Mouse (Mus musculus) cerebellum, adult 11-12 months (tissue): ENCODE measurements around the gene Golga4.

Experiments
- DNase-seq: peaks from one replicate; pipeline ENCODE4 v3.0.0; 2022

Golga4 gene

DNA sequence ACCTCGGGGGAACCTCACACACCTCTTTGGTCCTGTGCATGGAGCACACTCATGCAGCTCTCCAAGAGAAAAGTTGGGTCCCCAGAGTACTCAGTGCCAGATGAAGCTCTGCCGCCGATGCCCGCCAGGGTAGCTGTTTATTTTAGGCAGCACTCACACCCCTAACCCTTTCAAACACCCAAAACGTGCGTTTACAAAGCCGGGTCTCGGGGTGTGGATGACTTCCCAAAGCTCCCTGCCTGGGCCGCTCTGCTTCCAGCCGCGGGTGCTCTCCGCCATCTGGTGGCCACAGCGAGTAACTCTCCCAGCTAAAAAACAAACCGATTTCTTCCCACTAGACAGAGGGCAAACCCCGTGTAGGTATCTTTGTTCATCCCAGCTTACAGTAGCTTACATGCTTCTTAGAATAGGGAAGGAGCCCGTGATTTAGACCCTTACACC, 16.5 kb upstream of the Golga4 start:
- peak; percentile 68 for DNase-seq

DNA sequence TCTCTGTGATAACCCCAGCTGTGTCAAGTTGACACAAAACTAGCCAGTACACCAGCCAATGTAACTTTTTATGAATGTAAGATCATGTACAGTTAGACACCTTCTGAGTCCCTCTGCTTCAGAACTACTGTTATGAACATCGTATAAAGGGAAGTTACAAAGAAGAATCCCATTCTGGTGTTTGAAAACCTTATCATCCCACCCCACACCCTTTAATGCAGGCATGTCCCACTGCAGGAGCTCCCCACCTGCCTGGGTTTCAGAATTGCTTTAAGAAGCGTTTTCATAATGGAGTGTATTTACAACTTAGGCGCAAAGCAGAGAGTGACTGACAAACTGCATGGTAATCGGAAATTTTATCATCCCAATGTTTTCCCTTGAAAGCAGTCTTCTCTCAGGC, 14.9 kb upstream of the Golga4 start:
- DNase-seq = no peak

DNA sequence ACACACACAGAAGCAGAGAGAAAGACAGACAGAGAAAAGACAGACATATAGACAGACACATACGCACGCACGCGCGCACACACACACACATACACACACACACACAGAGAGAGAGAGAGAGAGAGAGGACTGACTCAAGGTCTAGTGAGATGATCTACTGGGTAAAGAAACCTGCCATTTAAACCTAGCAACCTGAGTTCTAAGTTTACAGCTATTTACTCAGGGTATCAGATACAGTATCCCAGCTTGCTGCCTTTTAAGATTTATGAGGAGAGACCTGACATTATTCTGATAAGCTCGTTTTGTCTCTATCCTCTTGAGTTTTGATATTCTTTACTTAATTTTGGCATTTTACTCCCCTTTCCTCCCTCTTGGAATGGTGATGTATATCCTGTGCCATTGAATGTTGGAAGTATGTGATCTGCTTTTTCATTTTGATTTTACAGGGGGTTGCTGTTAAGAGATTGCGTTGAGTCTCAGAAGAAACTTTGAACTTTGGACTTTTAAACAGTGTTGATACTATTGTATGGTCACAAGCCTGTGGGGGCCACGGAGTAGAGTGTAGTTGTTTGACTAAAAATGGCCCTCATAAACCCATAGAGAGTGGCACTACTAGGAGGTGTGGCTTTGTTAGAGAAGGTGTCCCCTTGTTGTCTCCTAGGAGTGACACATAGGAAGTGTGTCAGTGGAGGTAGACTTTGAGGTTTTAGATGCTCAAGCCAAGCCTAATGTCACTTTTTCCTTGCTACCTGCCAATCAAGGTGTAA, 13.0 kb upstream of the Golga4 start:
- DNase-seq = no peak

DNA sequence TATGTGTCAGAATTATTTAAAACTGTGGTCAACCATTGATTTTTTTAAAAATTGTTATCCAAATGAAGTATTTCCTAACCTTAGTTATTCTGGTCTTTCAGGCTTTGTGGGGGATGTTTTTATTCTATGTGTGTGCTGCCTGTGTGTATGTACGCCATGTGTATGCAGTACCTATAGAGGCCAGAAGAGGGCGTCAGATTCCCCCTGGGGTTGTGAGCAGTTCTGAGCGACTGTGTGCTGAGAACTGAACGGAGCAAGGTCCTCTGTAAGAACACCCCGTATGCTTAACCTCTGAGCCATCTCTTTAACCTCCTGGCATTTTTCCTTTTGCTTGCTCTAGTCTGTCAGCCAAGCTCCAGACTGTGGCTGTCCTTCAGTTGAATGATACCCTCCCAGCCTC, 12.0 kb upstream of the Golga4 start:
- no peak for DNase-seq

DNA sequence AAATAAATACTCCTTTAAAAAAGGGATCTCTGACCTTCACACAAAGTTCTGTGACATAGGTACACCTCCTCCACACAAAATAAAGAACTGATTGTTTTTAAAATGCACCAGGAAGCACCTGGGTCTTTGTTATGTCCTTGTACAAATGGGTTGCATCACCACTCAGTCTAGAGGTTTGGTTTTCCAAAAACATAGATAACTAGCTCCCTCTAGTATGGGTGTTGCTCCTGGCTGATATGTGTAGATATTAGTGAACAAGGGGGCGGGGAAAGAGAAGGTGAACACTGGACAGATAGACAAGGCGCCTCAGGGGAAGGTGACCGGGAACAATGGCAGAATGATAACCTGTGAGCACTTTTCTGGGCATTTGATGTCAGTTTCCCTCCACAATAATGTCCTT, 10.1 kb upstream of the Golga4 start:
- DNase-seq = no peak

DNA sequence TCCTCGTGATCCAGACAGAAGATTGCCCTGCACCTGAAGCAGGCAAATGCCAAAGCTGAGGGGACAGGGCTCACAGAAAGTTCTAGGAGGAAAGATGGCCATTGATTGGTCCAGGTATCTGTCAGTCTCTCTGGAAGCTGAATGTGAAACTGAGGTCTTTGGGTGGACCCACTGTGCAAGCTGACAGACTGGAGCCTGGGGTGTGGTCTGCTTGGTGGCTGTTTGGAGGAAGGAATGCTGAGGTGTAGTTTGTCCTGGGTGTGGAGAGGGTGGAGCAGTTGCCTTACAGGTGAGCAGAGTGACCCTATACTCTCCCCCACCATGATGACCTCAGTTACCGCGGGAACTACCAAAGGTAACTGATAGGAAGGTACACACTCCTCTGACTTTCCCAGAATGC, 9.1 kb upstream of the Golga4 start:
- DNase-seq = no peak

DNA sequence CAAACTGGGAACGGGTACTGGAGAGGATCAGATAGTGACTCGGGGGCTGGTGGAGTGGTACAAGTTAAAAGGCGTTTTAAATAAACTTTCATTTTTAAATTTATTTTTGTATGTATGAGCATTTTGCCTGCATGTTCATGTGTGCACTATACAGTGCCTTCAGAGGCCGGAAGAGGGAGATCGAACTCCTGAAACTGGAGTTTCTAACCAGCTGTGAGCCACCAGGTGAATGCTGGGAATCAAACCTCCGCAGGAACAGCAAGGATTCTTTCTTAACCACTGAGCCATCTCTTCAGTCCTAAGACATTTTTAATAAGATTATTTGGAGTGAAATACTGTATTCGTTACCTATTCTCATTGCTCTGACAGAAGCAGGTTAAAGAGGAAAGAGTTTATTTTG, 8.0 kb upstream of the Golga4 start:
- no peak for DNase-seq

DNA sequence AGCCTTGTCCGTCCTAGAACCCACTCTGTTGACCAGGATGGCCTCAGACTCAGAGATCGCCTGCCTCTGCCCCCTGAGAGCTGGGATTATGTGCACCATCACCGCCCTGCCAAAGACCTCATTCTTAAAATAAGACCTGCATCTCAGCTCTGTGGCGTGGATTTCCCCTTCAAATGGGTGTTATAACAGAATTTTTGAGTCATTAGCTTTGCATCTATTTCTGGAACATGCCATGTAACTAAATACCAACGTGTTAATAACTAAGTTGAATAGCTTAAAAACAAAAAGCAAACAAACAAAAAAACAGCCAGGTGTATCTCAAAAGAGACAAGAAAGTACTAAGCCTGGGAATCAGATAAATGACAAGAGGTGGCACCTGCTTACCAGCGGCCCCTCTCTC, 5.1 kb upstream of the Golga4 start:
- no peak for DNase-seq

DNA sequence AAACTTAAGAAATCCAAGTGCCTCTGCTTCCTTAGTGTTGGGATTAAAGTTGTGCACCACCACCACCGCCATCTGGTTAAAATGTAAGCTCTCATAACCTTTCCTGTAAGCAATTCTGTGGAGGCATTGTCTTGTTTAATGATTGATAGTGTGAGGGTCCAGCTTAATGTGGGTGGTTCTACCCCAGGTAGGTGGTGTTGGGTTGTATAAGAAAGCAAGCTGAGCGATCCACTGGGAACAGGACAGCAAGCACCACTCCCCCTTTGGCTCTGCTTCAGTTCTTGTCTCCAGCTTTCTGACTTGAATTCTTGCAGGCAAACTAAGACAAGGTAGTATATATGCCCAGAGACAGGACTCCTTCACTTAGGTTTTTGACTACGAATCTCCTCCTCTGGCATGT, 1.4 kb upstream of the Golga4 start:
- no peak for DNase-seq

DNA sequence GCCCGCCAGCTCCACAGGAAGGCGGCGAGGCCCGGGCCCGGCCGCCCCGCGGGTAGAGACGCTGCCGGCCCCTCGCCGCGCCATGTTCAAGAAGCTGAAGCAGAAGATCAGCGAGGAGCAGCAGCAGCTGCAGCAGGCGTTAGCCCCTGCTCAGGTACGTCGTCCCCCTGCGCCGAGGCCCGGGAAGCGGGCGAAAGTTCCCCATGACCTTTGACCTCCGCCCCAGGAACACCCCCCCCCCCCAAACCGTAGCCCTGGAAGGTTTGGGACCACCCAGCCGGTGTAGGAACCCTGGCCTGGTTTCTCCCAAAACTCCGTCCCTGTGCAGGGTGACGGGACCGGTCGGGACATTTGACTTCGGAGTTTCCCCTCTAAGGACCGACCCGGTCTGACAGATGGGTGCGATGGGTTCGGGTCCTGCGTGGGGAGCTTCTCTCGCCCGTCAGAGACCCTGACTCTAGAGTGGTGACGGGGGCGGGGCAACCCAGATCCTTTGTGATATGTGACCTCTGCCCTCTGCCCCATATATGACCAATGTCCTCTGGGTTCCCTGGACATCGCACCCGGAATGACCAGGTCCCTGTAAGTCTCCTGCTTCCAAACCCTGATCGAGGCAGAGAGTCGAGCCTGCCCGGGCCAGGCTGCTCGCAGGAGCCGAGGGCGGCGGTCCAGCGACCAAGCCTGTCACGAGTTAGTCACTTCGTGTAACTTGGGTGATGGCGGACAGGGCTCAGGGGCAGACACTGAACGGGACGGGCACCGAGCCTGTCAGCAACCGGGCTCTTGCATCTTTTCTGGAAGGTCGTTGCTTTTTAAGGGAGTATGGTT, 551 bp downstream of the Golga4 start:
- DNase-seq = peak; percentile 61

DNA sequence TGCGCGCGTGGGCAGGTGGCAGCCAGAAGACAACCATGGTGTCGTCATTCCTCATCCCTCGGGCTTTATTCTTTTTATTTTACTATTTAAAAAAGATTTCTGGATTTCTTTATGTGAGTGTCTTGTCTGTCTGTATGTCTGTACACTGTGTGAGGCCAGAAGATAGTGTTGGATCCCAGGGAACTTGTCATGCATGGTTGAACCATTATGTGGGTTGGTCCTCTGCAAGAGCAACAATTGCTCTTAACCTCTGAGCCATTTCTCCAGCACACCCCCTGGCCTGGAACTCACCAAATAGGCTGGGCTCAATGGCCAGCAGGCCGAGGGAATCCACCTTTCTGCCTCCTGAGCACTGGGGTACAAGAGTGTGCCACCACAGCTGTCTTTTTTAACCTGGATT, 1.5 kb downstream of the Golga4 start:
- DNase-seq = no peak

DNA sequence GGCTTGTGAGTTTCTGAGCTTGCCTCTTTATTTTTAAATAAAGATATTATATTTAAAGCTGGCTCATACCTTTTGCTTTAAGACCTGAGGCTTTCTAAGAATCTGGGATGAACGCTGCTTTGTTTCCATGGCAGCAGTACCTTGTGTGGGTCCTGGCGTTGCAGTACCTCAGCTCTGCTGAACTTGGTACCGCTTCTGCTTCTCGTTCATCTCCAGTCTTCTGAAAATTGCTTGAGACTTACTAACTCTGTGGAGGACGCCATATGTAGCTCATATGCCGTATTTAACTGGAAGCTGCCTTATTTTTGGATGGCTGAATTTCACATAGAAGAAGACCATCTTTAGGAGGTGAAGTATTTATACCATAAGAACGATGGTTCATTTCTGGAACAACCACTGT, 2.5 kb downstream of the Golga4 start:
- DNase-seq = no peak

DNA sequence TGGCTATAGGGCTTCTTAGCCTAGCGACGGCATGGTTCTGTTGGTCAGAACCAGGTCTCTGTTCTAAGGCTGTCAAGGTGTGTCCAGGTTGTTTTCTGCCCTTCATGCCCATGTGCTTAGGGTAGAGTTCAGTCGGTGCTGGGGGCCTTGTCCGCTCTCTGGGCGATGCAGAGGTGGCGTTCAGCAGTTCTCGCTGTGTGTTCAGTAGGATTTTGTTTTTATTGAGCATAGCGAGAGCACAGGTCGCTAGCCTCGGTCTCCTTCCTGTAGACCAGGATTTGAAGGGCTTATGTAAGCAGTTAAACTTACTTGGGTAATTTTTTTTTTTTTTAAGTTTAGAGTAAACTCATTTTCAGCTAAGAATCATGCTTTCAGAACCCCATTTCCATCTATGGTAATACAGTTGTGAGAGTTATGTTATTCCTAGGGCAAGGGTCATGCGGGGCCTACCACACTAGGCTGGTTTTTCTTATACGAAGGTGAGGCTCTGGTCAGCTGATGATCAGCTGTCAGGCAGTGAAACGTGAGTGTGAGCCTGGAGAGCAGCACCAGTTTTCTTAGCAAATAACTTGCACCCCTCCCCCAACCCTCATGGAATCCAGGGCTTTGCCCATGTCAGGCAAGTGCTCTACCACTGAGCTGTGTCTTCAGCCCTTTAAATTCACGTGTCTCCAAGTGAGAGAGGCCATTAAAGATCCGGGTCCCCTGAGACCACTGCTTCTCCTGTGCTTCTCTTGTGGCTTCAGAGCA, 5.0 kb downstream of the Golga4 start:
- no peak for DNase-seq

DNA sequence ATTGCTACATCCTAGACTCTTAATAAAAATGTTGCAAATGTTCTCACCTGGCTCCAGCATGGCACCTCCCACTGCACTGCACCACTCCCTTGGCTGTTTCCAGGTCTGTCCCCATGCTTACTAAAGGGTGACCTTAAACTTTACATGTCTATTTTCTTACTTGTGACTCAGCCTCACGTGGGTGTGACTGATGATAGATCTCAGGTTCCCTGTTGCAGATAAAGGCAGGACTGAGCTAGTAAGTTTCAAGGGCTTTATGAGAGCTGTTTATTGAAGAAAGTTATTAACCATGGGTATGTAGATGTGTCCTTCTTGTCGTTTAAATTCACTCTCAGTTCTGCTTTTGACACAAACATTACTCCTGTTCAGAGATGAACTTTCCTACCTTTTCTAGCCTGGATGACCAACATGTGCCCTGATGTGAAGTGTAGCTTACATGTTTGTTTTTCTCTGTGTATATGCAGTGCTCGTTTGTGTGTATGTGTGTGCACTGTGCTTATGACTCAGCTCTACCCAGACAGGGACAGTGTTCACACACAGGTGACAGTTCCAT, 6.7 kb downstream of the Golga4 start:
- DNase-seq = no peak

DNA sequence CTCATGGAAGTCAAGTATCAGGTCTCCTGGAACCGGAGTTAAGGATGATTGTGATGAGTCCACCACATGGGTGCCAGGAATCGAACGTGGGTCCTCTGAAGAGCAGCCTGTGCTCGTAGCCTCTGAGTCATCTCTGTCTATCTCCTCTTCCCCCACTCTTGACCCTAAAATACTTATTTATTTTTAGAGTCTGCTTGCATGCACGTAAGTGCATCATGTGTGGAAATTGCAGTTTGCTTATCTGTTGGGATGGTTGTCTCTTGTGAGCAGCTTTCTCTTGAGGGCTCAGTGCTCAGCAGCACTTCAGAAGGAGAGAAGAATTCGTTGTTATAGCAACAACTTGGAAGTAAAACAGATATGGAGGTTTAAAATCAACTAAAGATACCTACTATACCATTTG, 9.4 kb downstream of the Golga4 start:
- no peak for DNase-seq

DNA sequence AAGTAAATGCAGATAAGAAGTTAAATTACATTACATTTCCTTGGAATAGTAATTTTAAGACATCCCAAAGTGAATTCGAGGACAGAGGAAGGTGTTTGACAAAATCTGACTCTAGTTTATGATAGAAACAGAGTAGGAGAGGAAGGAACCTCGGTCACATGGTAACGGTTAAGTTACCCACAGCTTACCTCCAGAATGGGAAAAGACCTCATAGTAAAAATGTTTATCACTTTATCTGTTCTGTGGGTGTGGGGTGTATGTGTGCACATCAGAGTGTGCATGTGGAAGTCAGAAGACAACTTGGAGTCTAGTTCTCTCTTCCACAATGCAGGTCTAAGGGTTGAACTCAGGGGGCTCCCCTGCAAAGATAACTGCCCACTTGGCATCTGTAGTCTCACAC, 10.1 kb downstream of the Golga4 start:
- no peak for DNase-seq

DNA sequence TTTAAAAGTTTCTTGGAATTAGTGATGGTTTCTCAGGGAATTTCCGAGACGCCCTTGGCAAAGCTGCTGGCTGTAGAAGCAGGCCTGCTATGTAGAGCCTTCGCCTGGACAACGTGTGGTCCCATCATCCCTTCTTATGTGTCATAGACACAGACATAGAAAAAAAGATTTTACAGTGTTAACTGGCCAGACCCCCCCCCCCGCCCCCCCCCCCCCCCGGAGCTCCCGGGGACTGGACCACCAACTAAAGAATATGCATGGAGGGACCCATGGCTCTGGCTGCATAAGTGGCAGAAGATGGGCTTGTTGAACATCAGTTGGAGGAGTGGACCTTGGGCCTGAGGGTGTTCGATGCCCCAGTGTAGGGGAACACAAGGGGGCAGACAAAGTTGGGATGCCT, 11.6 kb downstream of the Golga4 start:
- no peak for DNase-seq

DNA sequence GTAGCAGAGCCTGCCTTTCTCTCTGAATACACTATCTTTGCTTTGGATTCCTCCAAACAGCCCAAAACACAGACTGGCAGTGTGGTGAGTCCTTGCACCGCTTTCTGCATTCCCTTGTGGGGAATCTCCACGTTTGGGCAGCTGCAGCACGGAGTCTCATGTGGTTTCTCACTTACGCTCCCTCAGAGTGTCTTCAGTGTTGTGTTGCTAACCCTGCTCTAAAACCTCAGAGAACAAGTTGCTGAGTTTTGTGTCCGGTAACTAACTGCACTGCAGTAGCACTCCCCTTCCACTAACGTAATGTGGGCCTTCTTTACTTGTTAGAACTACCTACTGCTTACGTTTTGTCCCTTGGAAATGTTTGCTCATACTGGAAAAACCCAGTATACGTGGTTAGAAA, 13.0 kb downstream of the Golga4 start:
- no peak for DNase-seq

DNA sequence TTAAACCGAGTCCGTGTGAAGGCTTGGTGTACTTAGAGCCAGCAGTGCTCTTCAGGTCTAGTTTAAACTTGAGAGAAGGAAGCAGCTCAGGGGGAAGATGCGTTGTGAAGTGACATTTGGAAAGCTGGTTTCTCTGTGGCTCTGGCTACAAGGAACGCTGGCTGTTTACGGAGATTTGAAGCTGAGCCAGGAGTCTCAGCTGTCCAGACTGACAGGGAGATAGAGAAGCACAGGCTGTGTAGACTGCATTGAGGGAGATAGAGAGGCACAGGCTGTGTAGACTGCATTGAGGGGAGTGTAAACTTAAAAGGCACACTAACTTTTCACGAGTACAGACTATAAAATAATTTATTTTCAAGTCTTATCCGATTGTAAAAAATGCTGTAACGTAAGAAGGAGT, 13.9 kb downstream of the Golga4 start:
- DNase-seq = no peak

DNA sequence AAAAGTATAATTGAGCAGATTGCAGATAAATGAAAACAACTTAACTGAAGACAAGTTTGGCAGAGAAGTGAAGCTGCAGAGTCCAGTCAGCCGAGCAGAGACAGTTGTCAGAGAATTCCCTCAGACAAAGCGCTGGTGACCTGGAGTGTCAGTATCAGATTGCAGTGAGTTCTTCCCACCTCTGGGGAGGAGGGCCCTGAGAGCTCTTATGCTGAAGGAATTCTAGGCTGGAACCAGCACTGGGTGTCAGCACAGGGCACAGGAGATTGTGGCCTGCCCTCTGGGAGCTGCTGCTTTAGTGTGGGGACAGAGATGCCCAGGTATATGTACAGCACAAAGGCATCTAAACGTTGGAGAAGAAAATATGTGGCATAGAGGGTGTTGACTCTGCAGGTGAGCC, 14.8 kb downstream of the Golga4 start:
- no peak for DNase-seq

DNA sequence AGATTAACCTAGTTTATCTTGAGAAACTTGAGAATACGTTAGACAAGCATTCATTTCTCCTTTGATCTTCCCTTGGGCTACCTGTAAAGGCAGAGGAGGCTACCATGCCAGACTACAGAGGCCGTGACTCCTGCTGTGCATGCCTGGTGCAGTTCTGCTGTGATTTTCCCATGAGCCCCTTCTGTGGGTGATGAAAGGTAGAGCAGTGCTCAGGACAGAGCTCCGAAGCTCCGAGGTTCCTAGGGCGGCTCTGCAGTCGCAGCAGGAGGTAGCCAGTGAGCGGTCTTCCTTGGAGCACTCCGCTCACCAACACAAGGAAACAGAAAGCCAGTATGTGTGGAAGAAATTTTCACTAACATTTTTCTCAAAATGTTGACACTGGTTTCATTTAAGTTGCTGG, 15.6 kb downstream of the Golga4 start:
- no peak for DNase-seq

DNA sequence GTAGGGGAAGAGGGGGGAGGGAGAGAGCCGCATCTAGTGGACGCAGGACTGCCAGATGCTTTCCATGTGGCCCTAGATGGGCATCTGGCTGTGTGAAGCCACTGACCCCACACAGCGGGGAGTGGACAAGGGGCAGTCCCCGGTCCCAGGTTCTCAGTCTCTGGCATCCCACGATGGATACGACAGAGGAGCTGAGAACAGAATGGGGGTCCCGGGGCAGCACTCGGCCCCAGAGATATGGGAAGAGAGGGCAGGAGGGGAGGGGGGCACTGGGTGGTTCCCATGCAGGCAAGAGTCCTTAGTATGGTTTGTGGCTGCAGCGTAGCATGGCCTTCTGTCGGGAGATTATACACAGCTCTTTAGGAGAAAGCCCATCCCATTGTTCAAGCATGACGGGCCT, 17.7 kb downstream of the Golga4 start:
- DNase-seq = no peak

DNA sequence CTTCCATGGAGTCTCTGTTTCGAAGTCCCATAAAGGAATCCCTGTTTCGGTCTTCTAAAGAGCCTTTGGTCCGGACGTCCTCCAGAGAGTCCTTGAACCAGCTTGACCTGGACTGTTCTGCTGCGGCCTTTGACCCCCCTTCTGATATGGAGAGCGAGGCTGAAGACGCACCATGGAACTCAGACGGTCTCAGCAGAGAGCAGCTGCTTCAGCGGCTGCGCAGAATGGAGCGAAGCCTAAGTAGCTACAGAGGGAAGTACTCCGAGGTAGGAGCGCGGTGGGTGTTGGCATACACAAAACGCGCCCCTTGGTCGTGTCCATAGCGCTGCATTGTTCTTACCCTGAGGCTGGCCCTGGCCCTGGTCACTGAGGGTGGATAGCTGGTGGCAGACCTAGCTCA, 21.0 kb downstream of the Golga4 start:
- no peak for DNase-seq

DNA sequence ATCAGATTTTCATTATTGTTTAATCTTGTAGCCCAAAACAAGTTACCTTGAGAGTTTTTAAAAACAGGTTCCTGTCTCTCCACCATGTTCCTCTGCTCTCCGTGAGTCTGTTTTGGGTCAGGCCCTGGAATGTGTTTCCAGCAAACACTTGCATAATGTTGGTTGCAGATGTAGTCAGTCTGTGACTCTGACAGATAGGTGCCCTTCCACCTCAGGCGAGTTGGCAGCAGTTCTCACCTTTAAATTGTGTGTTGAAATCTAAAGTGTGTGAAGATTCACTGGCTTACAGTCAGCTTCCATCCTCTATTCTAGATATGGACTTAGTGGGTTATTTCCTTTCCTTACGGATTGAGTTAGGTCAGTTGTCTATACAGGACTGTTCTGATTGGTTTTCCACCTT, 23.7 kb downstream of the Golga4 start:
- no peak for DNase-seq
